Mouse (Mus musculus) lung, postnatal 0 days (tissue): ENCODE results near the gene Fut8. TPM values are rescaled to one million over a fixed set of nuclear protein-coding genes. Genes with fewer than 3 reads are reported as not detected.

Experiments
- ATAC-seq: fragments of 200-750 bp; cut with Nextera tagmentation; 2 replicates; pipeline ENCODE4 v1.8.0; 2017; ENCODE audit warnings: moderate library complexity
- DNase-seq: peaks from one replicate; pipeline ENCODE4 v3.0.0-alpha.2; 2016; ENCODE audit warnings: low spot score
- H3K27ac ChIP-seq: fragments of 300-500 bp; sonication (generic); 2 replicates; pipeline ENCODE4 v1.5.1; 2014; ENCODE audit warnings: antibody characterized with exemption, mild to moderate bottlenecking, low read length, mixed read lengths
- H3K27me3 ChIP-seq: fragments of 300-500 bp; sonication (generic); replicated peaks from 2 replicates; pipeline ENCODE4 v1.6.1; 2014; ENCODE audit warnings: low read length, mixed read lengths; ENCODE audit not compliant: insufficient read depth
- H3K36me3 ChIP-seq: fragments of 300-500 bp; sonication (generic); 2 replicates; pipeline ENCODE4 v1.6.1; 2014; ENCODE audit warnings: low read length, mixed read lengths; ENCODE audit not compliant: insufficient read depth
- H3K4me1 ChIP-seq: fragments of 300-500 bp; sonication (generic); 2 replicates; pipeline ENCODE4 v1.6.1; 2014; ENCODE audit warnings: antibody characterized with exemption, low read depth, low read length, mixed read lengths; ENCODE audit not compliant: insufficient read depth
- H3K4me2 ChIP-seq: fragments of 300-500 bp; sonication (generic); replicated peaks from 2 replicates; pipeline ENCODE4 v1.6.1; 2014; ENCODE audit warnings: low read depth, mild to moderate bottlenecking, low read length, moderate library complexity, mixed read lengths
- H3K4me3 ChIP-seq: fragments of 300-500 bp; sonication (generic); 2 replicates; pipeline ENCODE4 v1.5.1; 2014; ENCODE audit warnings: low read depth, low read length
- H3K9ac ChIP-seq: fragments of 300-500 bp; sonication (generic); replicated peaks from 2 replicates; pipeline ENCODE4 v1.6.1; 2014; ENCODE audit warnings: low read depth, mild to moderate bottlenecking
- H3K9me3 ChIP-seq: fragments of 300-500 bp; sonication (generic); 2 replicates; pipeline ENCODE4 v1.6.1; 2016; ENCODE audit warnings: low read length, mixed read lengths
- CTCF ChIP-seq: IDR thresholded peaks from 2 replicates; pipeline ENCODE4 v1.5.1; 2016; ENCODE audit warnings: antibody characterized with exemption, mild to moderate bottlenecking
- EP300 ChIP-seq: IDR thresholded peaks from 2 replicates; pipeline ENCODE4 v1.6.1; 2016; ENCODE audit warnings: antibody characterized with exemption, mild to moderate bottlenecking, control low read depth
- WGBS: fragments of 180-500 bp; shearing (Covaris S2); extraction: QIAGEN DNeasy Blood & Tissue Kit; methylation state at CpG from one replicate; pipeline ENCODE4 v1.1.7; 2014; 5-methylcytosine and 5-hydroxymethylcytosine counted together
- polyA plus RNA-seq: library from polyadenylated mRNA; unstranded; fragments of >200 nt; fragmentation: Nextera tagmentation; extraction: Ambion mirVana; gene quantifications from 2 replicates; pipeline ENCODE4 v1.2.1, GENCODE M21; 2015

The Fut8 gene
- polyA plus RNA-seq, 1 experiment from 2014 or later: 31.4 TPM

DNA sequence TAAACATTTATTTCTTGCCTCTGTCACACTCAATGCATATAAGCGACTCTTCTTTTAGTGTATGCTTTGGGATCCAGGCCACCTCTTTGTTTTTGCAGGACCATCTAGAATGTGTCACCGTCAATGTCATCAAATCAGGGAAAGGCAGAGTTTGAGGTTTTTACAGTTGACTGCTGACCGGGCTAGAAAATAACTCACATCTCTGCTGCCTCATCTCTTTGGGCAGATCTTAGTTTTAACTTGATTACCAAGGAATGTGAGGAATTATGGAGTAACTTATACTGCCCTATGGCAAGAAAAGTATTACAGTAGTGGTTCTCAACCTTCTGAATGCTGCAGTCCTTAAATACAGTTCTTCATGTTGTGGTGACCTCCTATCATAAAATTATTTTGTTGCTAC is 12.2 kb upstream of the Fut8 start:
- no peak for ATAC-seq
- no peak overlapping the region for H3K4me3 ChIP-seq
- 60% methylated on average over 3 of the region's 3 CpGs for WGBS
- H3K27me3 ChIP-seq: no peaks in the 10 kb centered on the region
- H3K4me1 ChIP-seq: no peaks in the 10 kb centered on the region
- no peak overlapping the region for H3K4me2 ChIP-seq
- no peak overlapping the region for H3K9ac ChIP-seq
- H3K36me3 ChIP-seq: no peaks in the 10 kb centered on the region
- TF ChIP-seq CTCF (no peak), EP300 (no peak)
- H3K9me3 ChIP-seq: no peaks in the 10 kb centered on the region
- H3K27ac ChIP-seq: no peak overlapping the region
- DNase-seq: no peak

DNA sequence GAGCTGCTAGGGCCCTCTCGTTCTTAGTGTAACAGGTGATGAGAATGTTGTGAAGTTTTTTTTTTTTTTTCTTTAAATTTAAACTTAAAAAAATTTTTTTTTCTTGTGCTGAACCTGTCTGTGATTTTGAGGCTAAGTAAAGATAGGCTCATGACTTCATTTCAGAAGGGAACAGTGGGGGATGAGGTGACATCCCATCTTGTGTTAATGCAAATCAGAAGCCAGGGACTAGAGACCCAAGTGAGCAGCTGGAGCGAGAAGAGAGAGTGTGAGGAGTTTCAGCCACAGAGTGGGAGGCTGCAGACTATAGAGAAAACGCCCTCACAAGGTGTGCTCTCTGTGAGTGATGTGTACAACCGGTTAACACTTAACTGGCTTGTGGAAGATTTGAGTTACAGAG is 2.0 kb upstream of the Fut8 start:
- H3K27ac ChIP-seq: no peak overlapping the region
- no peak overlapping the region for H3K4me2 ChIP-seq
- ATAC-seq (no peak), DNase-seq (no peak)
- H3K4me1 ChIP-seq: no peaks in the 10 kb centered on the region
- no peak overlapping the region for H3K4me3 ChIP-seq
- WGBS: 50% methylated on average over 4 of the region's 4 CpGs
- no peaks in the 10 kb centered on the region for H3K27me3 ChIP-seq
- TF ChIP-seq EP300 (no peak), CTCF (no peak)
- no peaks in the 10 kb centered on the region for H3K9me3 ChIP-seq
- no peak overlapping the region for H3K9ac ChIP-seq
- H3K36me3 ChIP-seq: no peaks in the 10 kb centered on the region

DNA sequence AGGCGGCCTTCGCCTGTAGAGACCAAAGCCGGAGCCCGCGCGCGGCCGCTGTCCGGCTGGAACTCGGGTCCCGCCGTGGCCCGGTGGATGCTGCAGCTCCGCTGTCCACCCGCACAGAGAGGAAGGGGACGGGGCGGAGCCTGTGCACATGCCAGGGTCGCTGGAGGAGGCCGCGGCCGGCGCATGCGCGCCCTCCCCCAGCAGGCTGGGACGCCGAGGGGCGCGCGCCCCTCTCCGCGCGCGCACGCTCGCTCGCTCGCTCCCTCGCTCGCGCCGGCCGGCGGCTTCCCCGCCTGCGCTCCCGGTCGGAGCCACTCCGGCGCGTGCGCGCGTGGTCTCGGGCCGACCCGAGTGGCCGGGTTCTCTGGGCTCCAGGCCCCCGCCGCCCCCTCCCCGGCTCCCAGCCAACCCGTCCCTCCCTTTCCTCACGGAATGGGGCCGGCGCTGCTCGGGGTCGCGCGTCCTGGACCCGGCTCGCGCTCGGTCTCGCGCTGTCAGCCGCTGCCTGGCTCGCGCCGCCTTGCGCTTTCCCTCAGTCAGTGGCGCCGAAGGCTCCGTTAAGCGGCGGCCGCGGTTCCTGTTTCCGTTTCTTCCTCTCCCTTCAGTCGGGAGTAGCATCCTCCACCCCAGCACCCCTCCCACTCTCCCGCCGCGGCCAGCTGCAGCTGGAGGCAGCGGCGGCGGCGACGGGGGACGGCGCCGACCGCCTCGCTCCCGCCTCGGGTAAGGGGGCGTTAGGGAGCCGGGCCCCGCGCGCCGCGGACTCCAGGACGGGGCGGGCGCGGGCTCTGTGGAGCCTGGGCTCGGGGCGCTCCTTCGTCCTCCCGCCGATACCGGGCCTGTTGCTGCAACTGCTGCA is 835 bp downstream of the Fut8 start:
- ATAC-seq (peak; percentile 94), DNase-seq (peak; percentile 95)
- WGBS: 1% methylated on average over 16 of the region's 120 CpGs
- Histone ChIP-seq H3K4me2 (peak overlapping the region; percentile 92), H3K9ac (peak overlapping the region; percentile 74), H3K9me3 (no peaks in the 10 kb centered on the region), H3K36me3 (no peaks in the 10 kb centered on the region), H3K4me3 (peak overlapping the region; percentile 92), H3K4me1 (no peaks in the 10 kb centered on the region), H3K27ac (peak overlapping the region; percentile 93), H3K27me3 (no peaks in the 10 kb centered on the region)
- TF ChIP-seq CTCF (peak; percentile 64), EP300 (no peak)

DNA sequence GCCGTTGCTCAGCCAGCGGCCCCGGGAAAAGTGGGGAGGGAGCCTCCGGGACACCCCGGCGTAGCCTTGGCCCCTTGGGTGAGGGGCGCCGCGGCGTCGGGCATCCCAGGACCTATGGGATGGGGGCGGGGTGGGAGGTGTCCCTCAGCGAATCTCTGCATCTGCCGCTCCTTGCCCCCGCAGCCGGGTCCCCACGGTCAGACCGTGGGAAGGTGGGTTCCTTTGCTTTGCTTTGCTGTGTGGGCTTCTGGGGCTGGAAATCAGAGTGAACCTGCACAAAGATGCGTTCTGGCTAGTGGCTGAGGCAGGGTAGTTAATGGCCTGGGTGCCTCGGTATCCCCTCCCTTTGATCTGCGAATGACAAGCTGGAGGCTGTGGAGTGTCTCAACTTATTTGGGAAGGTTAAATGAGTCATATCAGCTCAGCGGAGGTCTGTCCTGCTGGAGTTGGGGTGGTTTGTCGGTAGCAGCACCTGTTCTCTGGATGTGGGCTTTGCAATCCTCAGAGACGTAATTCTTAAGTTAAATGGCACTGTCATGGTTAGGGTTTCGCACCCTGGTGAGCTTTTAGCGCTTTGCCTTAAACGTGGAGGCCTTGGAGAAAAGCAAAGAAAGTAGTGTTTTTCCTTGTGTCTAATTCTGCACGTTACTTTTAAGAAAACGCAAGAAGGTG is 1.6 kb downstream of the Fut8 start:
- H3K4me2 ChIP-seq: peak overlapping the region; percentile 92
- no peaks in the 10 kb centered on the region for H3K36me3 ChIP-seq
- H3K4me3 ChIP-seq: peak overlapping the region; percentile 92
- no peaks in the 10 kb centered on the region for H3K9me3 ChIP-seq
- ATAC-seq (no peak), DNase-seq (peak; percentile 32)
- peak overlapping the region; percentile 93 for H3K27ac ChIP-seq
- WGBS: 2% methylated on average over 24 of the region's 29 CpGs
- no peak for TF ChIP-seq EP300
- TF ChIP-seq CTCF: no peak
- no peaks in the 10 kb centered on the region for H3K4me1 ChIP-seq
- peak overlapping the region; percentile 74 for H3K9ac ChIP-seq
- no peaks in the 10 kb centered on the region for H3K27me3 ChIP-seq

DNA sequence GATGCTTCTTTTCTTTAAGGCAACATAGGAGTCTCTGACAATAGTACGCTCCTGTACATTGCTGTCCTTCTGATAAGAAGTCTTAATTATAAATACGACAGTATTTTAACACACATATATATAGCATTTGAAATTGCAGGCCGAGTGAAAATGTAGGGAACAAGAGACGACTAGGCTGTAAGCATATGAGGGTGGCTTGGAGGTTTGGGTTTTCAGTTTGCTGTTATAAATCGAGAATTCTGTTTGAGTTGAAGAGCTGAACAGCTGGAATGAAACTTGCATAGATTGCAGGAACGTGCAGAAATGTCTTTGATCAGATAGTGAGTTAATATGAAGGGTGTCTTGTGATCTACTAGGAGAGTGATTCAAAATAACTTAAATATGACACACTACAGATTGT is 2.4 kb downstream of the Fut8 start:
- TF ChIP-seq CTCF (no peak), EP300 (no peak)
- H3K27me3 ChIP-seq: no peaks in the 10 kb centered on the region
- WGBS: 43% methylated on average over 6 of the region's 6 CpGs
- ATAC-seq (no peak), DNase-seq (peak; percentile 18)
- H3K36me3 ChIP-seq: no peaks in the 10 kb centered on the region
- H3K9me3 ChIP-seq: no peaks in the 10 kb centered on the region
- 0 out of 2 replicates have a peak overlapping the region, but pooled peaks have one; percentile 92 for H3K4me3 ChIP-seq
- no peak overlapping the region for H3K9ac ChIP-seq
- no peak overlapping the region for H3K27ac ChIP-seq
- H3K4me1 ChIP-seq: no peaks in the 10 kb centered on the region
- peak overlapping the region; percentile 37; the same call in 1 of the 2 replicates for H3K4me2 ChIP-seq

DNA sequence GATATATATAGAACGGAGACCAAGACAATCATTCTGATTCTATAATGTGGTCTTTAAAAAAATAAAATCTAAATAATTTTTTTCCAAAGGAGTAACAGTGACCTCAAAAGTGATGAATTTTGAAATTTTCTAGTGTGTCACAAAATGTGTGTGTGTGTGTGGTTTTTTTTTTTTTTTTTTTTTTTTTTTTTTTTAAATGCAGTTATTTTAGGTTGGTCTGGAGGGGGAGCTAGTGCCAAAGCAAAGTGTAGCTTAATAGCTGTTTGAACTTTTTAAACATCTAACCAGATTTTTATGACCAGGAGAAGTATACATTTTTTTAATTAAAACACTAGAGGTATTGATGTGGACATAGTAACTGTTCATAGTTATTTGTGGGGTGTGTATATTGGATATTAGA is 2.9 kb downstream of the Fut8 start:
- DNase-seq (peak; percentile 82), ATAC-seq (no peak)
- no peak overlapping the region for H3K27ac ChIP-seq
- H3K9me3 ChIP-seq: no peaks in the 10 kb centered on the region
- no peaks in the 10 kb centered on the region for H3K27me3 ChIP-seq
- no peaks in the 10 kb centered on the region for H3K36me3 ChIP-seq
- no peak overlapping the region for H3K4me2 ChIP-seq
- H3K4me3 ChIP-seq: no peak overlapping the region
- H3K4me1 ChIP-seq: no peaks in the 10 kb centered on the region
- no peak overlapping the region for H3K9ac ChIP-seq
- WGBS: 53% methylated on average over 1 of the region's 1 CpGs
- TF ChIP-seq EP300: no peak
- peak; percentile 51 for TF ChIP-seq CTCF
